Mouse (Mus musculus) adrenal gland, adult 2 months (tissue): ENCODE results near the gene Ghr. TPM values are rescaled to one million over a fixed set of nuclear protein-coding genes. Genes with fewer than 3 reads are reported as not detected.
A peak's percentile ranks its signal among the peaks of the same experiment; 100 is the strongest.

ENCODE experiments used
- DNase-seq: peaks from one replicate; pipeline ENCODE4 v3.0.0; 2021
- polyA plus RNA-seq: library from polyadenylated mRNA; depleted of rRNA; stranded (reverse); fragments of >200 nt; gene quantifications from 2 replicates; pipeline ENCODE4 v1.2.3, GENCODE M21; 2012
- total RNA-seq, 2 experiments: library from RNA; stranded (reverse); gene quantifications; 2 replicates each; pipeline ENCODE4 v1.2.3; 2021

Ghr gene
- total and polyA plus RNA-seq, 3 experiments, result 17.5 to 214 (median 175) TPM

GRCm38 (mm10) chr15:3445285-3445909 is 137.9 kb downstream of the Ghr start:
- DNase-seq, result no peak

GRCm38 (mm10) chr15:3444448-3445020 is 138.8 kb downstream of the Ghr start:
- no peak for DNase-seq

- peak; percentile 38 for DNase-seq
Measured at GRCm38 (mm10) chr15:3441506-3442286, 141.6 kb downstream of the Ghr start.

- DNase-seq, result no peak
Measured at GRCm38 (mm10) chr15:3437381-3437780, 145.9 kb downstream of the Ghr start.

GRCm38 (mm10) chr15:3435637-3436036 is 147.7 kb downstream of the Ghr start:
- no peak for DNase-seq

- no peak for DNase-seq
Measured at GRCm38 (mm10) chr15:3434461-3434860, 148.8 kb downstream of the Ghr start.

DNA sequence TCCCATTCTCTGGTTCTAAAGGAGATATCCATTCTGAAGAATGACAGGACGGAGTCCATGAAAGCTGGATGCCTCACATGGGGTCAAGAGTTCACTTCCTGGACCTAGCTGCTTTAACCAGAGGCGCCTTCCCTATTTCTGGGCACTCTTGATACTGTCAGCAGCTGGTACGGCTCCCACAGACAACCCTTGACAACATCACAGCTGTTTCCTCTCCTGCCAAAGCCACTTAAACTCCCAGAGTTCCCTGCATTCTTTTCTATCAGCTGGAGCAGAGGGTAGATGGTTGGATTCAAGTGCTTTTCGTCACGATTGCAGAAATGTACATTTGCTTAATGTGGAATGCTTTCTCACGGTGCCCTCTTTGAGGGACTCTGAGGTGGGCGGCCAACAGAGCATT is 150.0 kb downstream of the Ghr start:
- no peak for DNase-seq

DNA sequence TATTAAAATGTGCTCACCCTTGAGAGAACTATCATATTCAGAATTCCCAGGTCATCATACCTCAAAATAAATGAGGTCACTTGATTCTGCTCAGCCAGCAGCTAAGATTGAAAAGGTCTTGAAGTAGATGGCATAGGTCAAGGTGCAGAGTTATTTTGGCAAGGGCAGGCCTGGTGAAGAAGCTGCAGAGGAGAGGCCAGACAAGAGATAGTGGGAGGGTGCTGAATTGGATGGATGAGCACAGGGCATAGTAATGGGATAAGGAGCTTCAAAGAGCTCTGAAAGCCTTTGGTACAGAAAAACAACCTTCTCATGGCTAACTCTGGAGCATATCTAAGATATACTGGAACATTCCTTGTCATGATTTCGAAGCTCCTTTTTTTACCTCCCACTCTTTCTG is 150.5 kb downstream of the Ghr start:
- DNase-seq, result no peak

GRCm38 (mm10) chr15:3429417-3429816 is 153.9 kb downstream of the Ghr start:
- no peak for DNase-seq

DNA sequence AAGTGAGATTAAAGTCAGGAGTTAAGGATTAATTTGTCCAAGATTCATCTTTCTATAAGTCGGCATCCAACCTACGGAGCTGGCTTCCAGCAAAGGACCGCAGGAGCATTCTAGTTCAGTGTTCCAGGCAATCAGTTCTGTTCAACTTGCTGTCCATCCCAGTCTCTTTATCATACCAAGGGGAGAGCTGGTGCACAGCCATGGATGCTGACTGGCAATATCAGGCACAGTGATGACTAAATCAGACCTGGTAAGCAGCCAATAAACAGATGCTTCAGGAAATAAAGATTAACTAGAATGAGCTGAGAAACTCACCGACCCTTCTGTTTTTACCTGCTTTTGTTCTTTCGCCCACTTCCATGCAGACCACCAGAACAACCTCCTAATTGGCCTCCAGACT is 154.3 kb downstream of the Ghr start:
- DNase-seq, result peak; percentile 19

GRCm38 (mm10) chr15:3426401-3426800 is 156.9 kb downstream of the Ghr start:
- DNase-seq, result no peak

DNA sequence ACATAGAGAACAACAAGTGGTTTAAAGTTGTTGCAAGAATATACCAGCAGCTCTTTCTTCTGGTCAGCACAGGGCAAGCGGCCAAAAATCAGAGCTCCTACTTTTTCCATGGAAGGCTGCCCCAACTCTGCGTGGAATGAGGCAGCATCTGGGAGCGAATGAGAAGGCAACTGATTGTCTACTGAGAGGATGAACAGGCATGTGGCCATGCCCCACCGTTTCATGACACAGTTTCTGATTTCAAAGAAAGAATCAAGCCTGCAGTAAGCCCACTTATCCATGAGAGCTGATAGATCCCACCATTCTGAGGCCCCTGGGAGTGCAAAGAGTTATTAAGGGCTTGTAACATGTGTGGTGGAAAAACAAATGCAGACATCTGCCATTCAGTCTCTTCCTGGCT is 160.1 kb downstream of the Ghr start:
- peak; percentile 21 for DNase-seq

GRCm38 (mm10) chr15:3417699-3418098 is 165.6 kb downstream of the Ghr start:
- no peak for DNase-seq

GRCm38 (mm10) chr15:3413103-3413502 is 170.2 kb downstream of the Ghr start:
- no peak for DNase-seq

DNA sequence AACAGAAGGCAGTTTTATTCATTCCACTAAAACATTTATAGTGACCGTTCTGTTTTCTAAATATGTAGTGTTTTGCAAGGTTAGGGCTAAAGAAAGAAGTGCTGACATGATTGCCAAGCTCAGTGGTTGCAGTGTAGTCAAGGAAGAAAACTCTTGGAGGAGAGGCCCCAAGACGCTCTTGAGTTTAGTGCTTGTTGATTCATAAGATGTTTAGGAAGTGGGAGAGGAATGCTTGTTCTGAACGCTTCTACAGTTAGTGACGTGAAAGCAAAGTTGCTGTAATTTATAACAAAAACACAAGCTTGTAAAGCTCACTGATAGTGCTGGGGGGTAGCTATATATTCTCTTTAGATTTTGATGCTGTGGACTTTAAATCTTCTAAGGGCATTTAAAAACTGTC is 174.8 kb downstream of the Ghr start:
- no peak for DNase-seq

DNA sequence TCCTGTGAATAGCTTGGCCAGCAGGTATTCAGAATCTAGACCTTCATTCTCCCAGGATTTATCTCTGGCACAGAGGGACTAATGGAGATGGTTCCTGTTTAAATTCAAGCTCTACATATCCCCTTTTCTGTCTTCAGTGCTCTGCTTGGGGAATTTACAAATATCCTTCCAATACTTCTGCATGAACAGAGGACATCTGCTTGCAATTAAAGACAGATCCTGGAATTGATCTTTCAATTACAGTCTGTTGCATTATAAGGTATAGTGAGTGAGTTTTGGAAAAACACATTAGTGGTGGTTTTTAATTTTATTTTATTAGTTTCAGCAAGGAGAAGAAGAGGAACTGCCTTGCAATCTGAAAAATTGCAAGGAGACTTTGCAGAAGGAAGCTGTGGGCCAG is 184.1 kb downstream of the Ghr start:
- no peak for DNase-seq

- DNase-seq, result peak; percentile 28
Measured at GRCm38 (mm10) chr15:3397369-3398100, 185.8 kb downstream of the Ghr start.

- DNase-seq, result no peak
Measured at GRCm38 (mm10) chr15:3396149-3396548, 187.1 kb downstream of the Ghr start.

- DNase-seq, result no peak
Measured at GRCm38 (mm10) chr15:3395700-3396099, 187.6 kb downstream of the Ghr start.

DNA sequence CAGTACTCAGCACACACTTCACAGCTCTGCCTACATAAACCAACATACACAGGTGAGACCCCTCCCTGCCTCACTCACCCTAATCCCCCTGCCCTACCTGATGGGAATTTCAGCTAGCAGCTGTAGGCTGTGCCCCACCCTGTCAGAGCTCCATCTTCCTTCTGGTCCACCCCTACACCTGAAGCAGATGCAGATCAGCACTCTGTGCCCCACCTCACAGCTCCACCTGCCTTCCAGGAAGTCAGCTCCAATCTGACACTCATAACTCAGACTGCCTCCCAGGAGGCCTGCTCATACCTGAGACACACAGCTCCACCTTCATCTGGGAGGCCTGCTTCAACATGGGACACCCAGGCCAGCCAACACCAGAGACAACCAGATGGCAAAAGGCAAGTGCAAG is 192.6 kb downstream of the Ghr start:
- no peak for DNase-seq

- DNase-seq, result no peak
Measured at GRCm38 (mm10) chr15:3389011-3389410, 194.3 kb downstream of the Ghr start.

- DNase-seq, result no peak
Measured at GRCm38 (mm10) chr15:3388485-3388884, 194.8 kb downstream of the Ghr start.

GRCm38 (mm10) chr15:3383788-3384187 is 199.5 kb downstream of the Ghr start:
- no peak for DNase-seq
